Mouse (Mus musculus) thymus, adult 2 months (tissue): ENCODE data around the gene Gstp2.

ENCODE experiments used
- CTCF ChIP-seq: fragments of 200-500 bp; IDR thresholded peaks from 2 replicates; pipeline ENCODE4 v1.5.1; 2012; ENCODE audit warnings: mild to moderate bottlenecking, control low read depth, low read length, moderate library complexity, borderline replicate concordance; ENCODE audit not compliant: control insufficient read depth, poor library complexity, insufficient read depth; ENCODE audit errors: extremely low read depth
- POLR2A ChIP-seq: fragments of 200-500 bp; IDR thresholded peaks from 2 replicates; pipeline ENCODE4 v1.6.1; 2012; ENCODE audit warnings: mild to moderate bottlenecking, low read length, control low read depth, moderate library complexity; ENCODE audit not compliant: control insufficient read depth, poor library complexity, insufficient read depth; ENCODE audit errors: extremely low read depth

GRCm38 (mm10) chr19:4015635-4016034 is 30.2 kb downstream of the Gstp2 start:
- TF ChIP-seq POLR2A (no peak), CTCF (no peak)
